Mouse (Mus musculus) embryonic fibroblast, embryonic 13.5 days (primary cell): ENCODE measurements at regions not wholly inside any gene's neighbourhood (a gene's known extent, or its start where the extent isn't known, plus 50 kb on each side); places are given as distances from the start of the nearest gene placed in this dataset.

Source experiments
- H3K27ac ChIP-seq: 2 replicates; pipeline ENCODE4 v1.5.1; 2012; ENCODE audit warnings: low read length, control low read depth, inconsistent platforms; ENCODE audit not compliant: insufficient read depth
- H3K4me1 ChIP-seq: 2 replicates; pipeline ENCODE4 v1.6.1; 2011; ENCODE audit warnings: low read length; ENCODE audit not compliant: control insufficient read depth, insufficient read depth
- H3K4me3 ChIP-seq: 2 replicates; pipeline ENCODE4 v1.5.1; 2011; ENCODE audit warnings: mild to moderate bottlenecking, control low read depth, low read length; ENCODE audit not compliant: insufficient read depth
- CTCF ChIP-seq: IDR thresholded peaks from 2 replicates; pipeline ENCODE4 v1.5.1; 2011; ENCODE audit warnings: mild to moderate bottlenecking, control low read depth, low read length, moderate library complexity, borderline replicate concordance; ENCODE audit not compliant: insufficient read depth
- POLR2A ChIP-seq: IDR thresholded peaks from 2 replicates; pipeline ENCODE4 v1.6.1; 2011; ENCODE audit warnings: low read depth, mild to moderate bottlenecking, control low read depth, low read length, moderate library complexity

DNA sequence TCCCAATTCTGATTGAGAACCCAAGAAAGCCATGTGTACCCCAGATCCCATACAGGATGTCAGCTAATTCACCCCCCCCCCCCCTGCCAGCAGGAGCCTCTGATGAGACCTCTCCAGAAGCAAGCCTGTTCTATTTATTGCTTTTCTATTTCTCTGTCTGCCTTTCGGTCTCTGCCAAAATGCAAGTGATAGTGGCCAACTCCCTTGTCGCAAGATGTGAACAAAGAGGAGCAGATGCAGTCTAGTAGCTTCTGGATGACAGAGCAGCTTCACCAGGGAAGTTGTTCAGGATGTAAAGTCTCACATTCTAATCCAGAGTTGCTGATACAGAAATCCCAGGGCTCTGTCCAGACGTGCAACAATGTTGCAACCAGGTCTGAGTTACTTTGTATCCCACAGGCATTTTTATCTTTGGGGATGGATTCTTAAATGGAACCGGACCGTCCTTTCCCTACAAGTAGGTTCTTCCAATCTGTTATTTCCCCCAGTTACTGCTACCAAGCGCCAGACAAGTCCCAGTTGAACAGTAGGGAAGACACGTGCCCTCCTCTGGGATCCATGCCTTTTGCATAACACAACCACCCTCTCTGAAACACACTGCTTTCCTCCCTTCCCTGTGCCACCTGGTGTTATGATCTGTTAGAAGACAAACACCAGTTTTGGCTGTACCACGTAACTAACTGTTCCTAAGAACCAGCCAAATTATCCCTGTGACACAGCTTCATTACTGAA lies 78.9 kb upstream of the Dapk1 start:
- Histone ChIP-seq H3K4me3 (no peak overlapping the region), H3K27ac (no peak overlapping the region)
- TF ChIP-seq POLR2A (no peak), CTCF (no peak)

DNA sequence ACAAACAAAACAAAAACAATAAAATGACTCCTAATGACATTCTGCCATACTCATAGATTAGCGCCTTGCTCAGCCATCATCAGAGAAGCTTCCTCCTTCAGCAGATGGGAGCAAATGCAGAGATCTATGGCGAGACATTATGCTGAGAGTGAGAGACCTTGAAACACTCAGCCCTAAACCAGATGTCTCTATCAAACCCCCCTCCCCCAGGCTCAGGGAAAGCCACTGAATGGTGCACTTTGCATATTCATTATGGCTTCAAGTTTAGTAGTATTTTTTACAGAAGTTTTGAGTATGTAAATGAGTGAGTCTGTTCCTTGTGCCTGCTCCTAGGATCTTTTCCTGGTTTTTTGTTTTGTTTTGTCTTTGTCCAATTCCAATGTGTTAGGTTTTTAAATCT lies 73.9 kb upstream of the Dapk1 start:
- H3K27ac ChIP-seq: no peak overlapping the region
- H3K4me1 ChIP-seq: no peaks in the 10 kb centered on the region
- TF ChIP-seq POLR2A: no peak
- no peak for TF ChIP-seq CTCF
- H3K4me3 ChIP-seq: no peak overlapping the region

More for the DNA sequence above, 78.9 kb upstream of the Dapk1 start:
- H3K4me1 ChIP-seq: no peaks in the 10 kb centered on the region

DNA sequence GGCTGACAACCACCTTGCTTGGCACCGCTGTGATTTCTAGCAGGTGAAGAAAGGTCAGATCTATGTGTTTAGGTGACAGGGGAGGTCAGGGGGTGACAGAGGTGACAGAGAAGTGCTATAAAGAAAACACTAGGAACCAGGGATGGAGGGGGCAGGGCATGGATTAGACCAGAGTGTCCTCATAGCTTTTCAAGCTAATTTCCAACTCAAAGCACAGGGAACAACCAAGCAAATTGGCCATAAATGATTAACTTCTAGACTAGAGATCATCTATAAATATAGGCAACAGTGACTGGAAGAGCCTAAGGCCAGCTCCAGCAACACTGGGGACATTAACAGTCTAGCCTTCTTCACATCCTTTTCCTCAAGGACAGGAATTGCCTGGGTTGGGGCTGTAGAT lies 72.9 kb upstream of the Dapk1 start:
- no peak for TF ChIP-seq CTCF
- TF ChIP-seq POLR2A: no peak
- no peaks in the 10 kb centered on the region for H3K4me1 ChIP-seq
- no peak overlapping the region for H3K27ac ChIP-seq
- H3K4me3 ChIP-seq: no peak overlapping the region

DNA sequence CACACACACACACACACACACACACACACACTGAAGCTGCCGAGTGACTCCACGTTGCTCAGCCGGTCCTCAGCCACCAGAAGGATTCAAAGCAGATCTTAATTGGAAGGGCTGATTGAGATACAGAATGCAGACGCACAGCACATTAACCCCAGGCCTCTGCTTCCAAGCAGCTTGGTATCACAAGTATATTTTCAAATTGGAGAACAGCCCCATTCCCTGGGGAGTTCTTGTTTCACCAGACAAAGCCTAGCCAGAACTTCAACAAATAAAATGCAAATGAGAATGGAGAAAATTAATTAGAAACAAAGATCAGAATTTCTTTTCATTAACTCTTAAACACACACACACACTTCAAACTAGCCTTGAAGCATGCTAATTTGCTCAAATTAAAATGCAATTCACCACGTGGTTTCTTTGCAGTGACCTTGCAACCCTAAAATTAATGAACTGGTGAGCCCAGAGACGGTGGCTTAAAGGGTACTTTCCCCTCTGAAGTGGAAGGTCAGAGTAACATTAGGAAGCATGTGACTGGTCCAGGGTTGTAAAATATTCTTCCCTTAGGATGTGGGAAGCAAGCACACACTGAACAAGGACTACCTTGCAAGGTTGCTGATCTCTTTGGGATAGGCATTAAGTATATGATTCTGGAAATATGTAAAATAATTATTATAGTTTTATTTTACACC lies 72.2 kb upstream of the Dapk1 start:
- Histone ChIP-seq H3K27ac (no peak overlapping the region), H3K4me1 (no peaks in the 10 kb centered on the region), H3K4me3 (no peak overlapping the region)
- TF ChIP-seq CTCF (no peak), POLR2A (no peak)

DNA sequence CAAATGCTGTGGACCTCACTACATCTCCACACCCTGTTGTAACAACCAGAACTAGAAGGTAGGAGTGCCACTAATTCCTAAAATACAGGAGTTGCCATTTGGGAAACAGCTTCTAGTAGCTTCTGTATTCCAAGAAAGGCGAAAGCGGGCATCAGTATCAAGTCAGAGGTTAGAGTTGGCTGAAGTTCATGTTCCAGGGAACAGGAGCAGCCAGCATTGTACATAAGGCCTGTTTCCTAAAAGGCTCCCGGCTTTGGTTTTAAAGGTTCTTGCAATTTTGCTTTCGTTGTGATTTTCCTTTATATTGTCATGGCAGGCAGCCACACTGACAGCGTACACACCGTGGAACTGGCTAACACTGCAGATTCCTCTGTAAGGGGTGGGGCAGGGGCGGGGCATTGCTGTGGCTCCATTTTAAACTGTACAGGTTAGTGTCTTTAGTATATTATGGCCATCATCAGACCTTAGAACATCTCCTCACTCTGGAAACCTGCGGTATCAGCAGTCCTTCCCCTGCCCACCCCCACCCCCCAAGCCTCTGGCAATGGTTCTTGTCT lies 67.8 kb upstream of the Dapk1 start:
- no peak overlapping the region for H3K27ac ChIP-seq
- H3K4me3 ChIP-seq: no peak overlapping the region
- H3K4me1 ChIP-seq: no peaks in the 10 kb centered on the region; the same call in 1 of the 2 replicates
- TF ChIP-seq POLR2A (no peak), CTCF (no peak)

DNA sequence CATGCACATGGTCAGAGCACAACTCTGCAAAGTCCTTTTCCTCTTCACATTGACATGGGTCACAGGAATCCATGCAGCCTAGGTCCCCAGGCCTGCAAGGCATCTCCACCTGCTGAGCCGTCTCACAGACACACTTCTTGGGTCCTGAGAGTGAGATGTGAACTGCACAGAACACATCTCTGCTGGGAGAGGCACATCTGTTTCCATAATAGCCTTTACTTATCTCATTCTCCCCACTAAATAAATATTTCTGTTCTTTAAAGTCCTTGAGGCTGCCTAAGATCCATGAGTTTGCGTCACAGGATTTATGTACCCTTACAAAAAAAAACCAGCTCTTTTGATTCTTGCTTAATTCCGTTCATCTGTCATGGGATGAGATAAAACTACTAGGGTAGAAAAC lies 67.2 kb upstream of the Dapk1 start:
- Histone ChIP-seq H3K27ac (no peak overlapping the region), H3K4me1 (no peaks in the 10 kb centered on the region; the same call in 1 of the 2 replicates), H3K4me3 (no peak overlapping the region)
- TF ChIP-seq CTCF: no peak
- TF ChIP-seq POLR2A: no peak

DNA sequence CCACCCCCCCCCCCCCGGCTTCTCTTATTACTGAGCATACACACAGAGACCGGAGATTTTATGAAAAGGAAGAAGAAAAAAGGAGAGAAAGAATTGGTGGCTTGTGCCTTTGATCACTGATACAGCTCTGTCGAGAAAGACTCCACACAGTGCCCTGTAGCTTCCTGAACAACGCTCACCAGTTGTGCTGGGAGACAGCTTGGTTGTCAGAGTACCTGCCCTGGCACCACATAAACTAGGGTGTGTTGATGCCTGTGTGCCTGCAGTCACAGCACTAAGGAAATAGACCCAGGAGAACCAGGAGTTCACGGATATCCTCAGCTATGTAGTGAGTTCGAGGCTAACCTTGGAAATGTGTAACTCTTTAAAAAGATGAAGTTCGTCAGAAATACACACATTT lies 66.7 kb upstream of the Dapk1 start:
- Histone ChIP-seq H3K4me3 (no peak overlapping the region), H3K27ac (no peak overlapping the region), H3K4me1 (no peaks in the 10 kb centered on the region; the same call in 1 of the 2 replicates)
- TF ChIP-seq CTCF (no peak), POLR2A (no peak)

DNA sequence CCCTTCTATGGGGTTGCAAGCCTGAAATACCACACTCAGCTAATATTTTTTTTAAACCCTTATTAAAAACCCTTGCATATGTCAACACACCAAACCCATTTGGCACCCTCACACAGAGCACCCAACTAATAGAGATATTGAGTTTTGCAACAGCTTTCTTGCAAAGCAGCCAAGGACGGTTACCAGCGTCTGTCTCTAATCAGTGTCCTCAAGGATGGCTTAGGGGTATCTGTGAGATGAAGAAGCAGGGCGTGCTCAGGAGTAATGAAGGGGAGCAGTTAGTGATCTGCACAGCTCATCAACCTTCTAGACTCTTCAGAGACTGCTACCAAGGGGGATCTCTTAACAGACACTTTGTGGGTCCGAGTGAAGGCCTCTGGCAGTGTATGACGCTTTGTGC lies 65.0 kb upstream of the Dapk1 start:
- H3K4me1 ChIP-seq: no peaks in the 10 kb centered on the region; the same call in 1 of the 2 replicates
- no peak overlapping the region for H3K27ac ChIP-seq
- TF ChIP-seq POLR2A: no peak
- no peak for TF ChIP-seq CTCF
- no peak overlapping the region for H3K4me3 ChIP-seq

DNA sequence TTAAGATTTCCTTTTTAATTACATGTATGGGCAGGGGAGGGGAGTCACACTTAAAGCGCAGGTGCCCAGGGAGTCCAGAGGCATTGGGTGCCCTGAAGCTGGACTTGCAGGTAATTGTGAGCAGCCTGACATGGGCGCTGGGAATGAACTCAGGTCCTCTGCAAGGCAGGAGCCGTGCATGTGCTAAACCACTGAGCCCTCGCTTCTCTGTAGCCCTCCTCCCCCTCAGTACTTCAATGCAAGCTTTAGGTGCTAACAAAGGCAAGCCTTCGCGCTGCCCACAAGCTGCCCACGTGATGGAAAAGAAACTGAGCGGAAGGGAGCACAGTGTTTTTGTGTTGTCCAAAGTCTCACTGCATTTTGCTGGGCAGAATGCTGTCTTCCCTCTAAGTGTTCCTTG lies 63.6 kb upstream of the Dapk1 start:
- TF ChIP-seq CTCF: no peak

DNA sequence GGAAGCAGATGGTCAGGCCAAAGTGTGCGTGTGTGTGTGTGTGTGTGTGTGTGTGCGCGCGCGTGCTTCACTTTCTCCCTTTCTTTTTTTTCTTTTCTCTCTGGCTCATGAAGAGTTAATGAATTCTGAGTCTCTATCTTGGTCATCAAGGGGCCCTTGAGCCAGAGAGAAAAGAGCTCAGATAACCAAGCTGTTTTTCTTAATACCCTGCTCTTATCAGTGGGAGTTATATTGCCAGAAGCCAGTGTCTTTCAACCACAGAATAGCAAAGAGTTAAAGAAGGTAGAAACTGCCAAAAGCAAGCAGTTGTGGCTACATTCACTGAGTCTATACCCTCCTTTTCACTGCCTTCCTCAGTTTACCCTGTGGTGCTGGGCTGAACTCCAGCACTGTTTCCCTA lies 60.6 kb upstream of the Dapk1 start:
- TF ChIP-seq POLR2A (no peak), CTCF (no peak)
- Histone ChIP-seq H3K4me3 (no peak overlapping the region), H3K4me1 (peaks cover 4% of the 10 kb centered on the region; the same call in 1 of the 2 replicates), H3K27ac (no peak overlapping the region)

More for the DNA sequence above, 63.6 kb upstream of the Dapk1 start:
- H3K27ac ChIP-seq: no peak overlapping the region
- no peak overlapping the region for H3K4me3 ChIP-seq
- H3K4me1 ChIP-seq: peaks cover 4% of the 10 kb centered on the region; the same call in 1 of the 2 replicates
